Mouse (Mus musculus): ENCODE measurements around the gene Zkscan6. TPM values are rescaled to one million over a fixed set of nuclear protein-coding genes. Genes with fewer than 3 reads are reported as not detected.

Zkscan6 gene
- polyA plus RNA-seq, 1 experiment from 2014 or later, result 14.1 TPM

DNA sequence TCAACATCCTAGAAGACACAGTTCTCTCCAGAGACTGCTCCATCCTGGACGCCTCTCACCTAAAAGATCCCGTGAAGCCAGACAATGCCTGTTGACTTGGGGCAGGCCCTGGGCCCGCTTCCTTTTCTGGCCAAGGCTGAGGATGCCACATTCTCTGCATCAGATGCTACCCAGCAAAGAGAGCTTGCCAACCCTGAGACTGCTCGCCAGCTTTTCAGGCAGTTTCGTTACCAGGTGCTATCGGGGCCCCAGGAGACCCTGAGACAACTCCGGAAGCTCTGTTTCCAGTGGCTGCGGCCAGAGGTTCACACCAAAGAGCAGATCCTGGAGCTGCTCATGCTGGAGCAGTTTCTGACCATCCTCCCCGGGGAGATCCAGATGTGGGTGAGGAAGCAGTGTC, 7.4 kb downstream of the Zkscan6 start:
- ATAC-seq (ENCODE audit: insufficient number of reproducible peaks, low FRiP score, low TSS enrichment, low read depth), result peak; percentile 19; the same call in 1 of the 2 replicates
- Histone ChIP-seq H3K4me2 (replicated peaks) (no peak overlapping the region), H3K9ac (no peak overlapping the region), H3K4me3 (replicated peaks) (no peak overlapping the region), H3K27ac (replicated peaks) (no peak overlapping the region), H3K4me1 (peaks cover 17% of the 10 kb centered on the region), H3K36me3 (peaks cover 14% of the 10 kb centered on the region; the same call in 1 of the 2 replicates), H3K9me3 (replicated peaks) (no peaks in the 10 kb centered on the region), H3K27me3 (no peaks in the 10 kb centered on the region)
- 92% methylated on average over 9 of the region's 9 CpGs for WGBS

DNA sequence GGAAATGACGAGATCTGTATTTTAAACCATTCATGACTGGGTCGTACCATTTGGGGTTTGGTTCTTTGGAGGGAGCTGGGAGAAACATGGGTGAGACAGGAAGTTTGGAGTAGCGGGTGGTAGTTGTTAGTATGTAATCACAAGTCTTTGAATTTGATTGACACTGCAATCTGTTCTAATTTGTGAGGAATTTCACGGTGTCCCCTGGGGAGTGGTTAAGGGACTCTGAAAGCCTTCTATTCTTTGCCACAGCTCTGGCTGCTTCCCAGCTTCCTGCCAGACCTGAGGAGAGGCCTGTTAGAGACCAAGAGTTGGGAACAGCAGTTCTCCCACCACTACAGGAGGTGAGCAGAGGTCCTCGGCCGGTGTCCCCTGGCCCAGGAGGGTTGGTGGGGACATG, 9.3 kb downstream of the Zkscan6 start:
- Histone ChIP-seq H3K9me3 (replicated peaks) (no peaks in the 10 kb centered on the region), H3K4me1 (peaks cover 17% of the 10 kb centered on the region), H3K9ac (no peak overlapping the region), H3K27ac (replicated peaks) (no peak overlapping the region), H3K4me3 (replicated peaks) (no peak overlapping the region), H3K27me3 (no peaks in the 10 kb centered on the region), H3K4me2 (replicated peaks) (no peak overlapping the region), H3K36me3 (peaks cover 14% of the 10 kb centered on the region; the same call in 1 of the 2 replicates)
- ATAC-seq (ENCODE audit: insufficient number of reproducible peaks, low FRiP score, low TSS enrichment, low read depth), result 0 out of 2 replicates have a peak, but pooled peaks have one; percentile 26
- 18% methylated on average over 6 of the region's 6 CpGs for WGBS

DNA sequence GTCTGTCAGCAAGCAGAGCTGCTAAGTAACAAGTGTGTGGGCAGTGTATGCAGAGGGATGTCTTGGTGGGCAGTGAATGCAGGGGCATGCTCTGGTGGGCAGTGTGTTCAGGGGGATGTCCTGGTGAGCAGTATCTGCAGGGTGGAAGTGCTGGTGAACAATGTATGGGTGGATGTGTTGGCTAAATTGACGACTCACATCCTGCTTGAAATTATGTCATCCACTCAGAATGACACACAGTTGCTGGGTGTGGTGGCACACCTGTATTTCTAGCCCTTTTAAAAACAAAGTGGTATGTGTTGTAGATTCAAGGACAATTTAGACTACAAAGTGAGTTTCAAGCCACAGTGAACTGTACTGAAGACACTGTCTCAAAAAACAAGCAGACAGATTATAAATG, 11.2 kb downstream of the Zkscan6 start:
- ATAC-seq (ENCODE audit: insufficient number of reproducible peaks, low FRiP score, low TSS enrichment, low read depth), result no peak
- Histone ChIP-seq H3K9me3 (replicated peaks) (no peaks in the 10 kb centered on the region), H3K4me3 (replicated peaks) (no peak overlapping the region), H3K36me3 (peaks cover 30% of the 10 kb centered on the region), H3K4me1 (peaks cover 10% of the 10 kb centered on the region), H3K9ac (no peak overlapping the region), H3K27ac (replicated peaks) (no peak overlapping the region), H3K4me2 (replicated peaks) (no peak overlapping the region), H3K27me3 (no peaks in the 10 kb centered on the region)
- WGBS, result 55% methylated on average over 1 of the region's 1 CpGs

DNA sequence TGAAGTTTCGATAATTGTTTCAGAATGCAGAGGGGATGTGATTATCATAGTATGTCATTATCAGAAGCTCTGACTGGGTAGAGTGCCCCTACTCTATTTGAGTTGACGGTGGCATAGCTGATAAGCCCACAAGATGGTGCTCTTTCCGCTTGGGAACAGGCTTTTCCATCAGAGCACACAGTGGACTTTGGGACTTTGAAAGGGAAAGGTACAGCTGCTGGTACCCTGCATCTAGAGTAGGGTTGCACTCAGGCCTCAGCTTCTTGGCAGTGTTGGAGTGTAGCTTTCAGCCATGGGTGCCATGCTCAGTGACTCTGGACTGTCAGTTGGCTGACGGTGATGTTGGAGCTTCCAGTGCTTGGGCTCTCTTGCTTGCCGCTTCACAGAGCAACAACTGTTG, 13.3 kb downstream of the Zkscan6 start:
- Histone ChIP-seq H3K27me3 (no peaks in the 10 kb centered on the region), H3K4me3 (replicated peaks) (no peak overlapping the region), H3K4me1 (peaks cover 10% of the 10 kb centered on the region), H3K36me3 (peaks cover 33% of the 10 kb centered on the region), H3K4me2 (replicated peaks) (no peak overlapping the region), H3K27ac (replicated peaks) (no peak overlapping the region), H3K9me3 (replicated peaks) (no peaks in the 10 kb centered on the region), H3K9ac (no peak overlapping the region)
- 79% methylated on average over 5 of the region's 5 CpGs for WGBS
- ATAC-seq (ENCODE audit: insufficient number of reproducible peaks, low FRiP score, low TSS enrichment, low read depth), result no peak

DNA sequence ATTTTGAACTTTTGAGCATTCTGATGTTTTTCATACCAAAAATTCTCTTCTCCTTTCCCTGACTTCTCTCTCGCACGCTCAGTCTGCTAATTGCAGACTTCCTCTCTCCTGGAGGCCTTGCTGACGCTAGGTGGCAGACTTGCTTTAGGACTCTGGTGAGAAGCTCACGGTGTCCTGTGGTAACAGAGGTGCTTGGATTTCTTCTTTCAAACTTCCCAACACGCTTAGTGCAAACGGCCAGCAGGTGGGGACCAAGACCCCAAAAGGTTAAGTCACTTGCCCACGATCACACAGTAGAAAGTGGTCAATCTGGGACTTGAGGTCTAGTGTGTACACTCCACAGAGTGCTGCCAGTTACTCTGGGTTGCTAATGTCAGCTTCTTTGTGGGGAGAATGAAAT, 13.9 kb downstream of the Zkscan6 start:
- Histone ChIP-seq H3K36me3 (peaks cover 29% of the 10 kb centered on the region), H3K4me1 (peaks cover 6% of the 10 kb centered on the region), H3K27ac (replicated peaks) (no peak overlapping the region), H3K9ac (no peak overlapping the region), H3K27me3 (no peaks in the 10 kb centered on the region), H3K4me3 (replicated peaks) (no peak overlapping the region), H3K4me2 (replicated peaks) (no peak overlapping the region), H3K9me3 (replicated peaks) (no peaks in the 10 kb centered on the region)
- WGBS, result 8% methylated on average over 7 of the region's 7 CpGs
- ATAC-seq (ENCODE audit: insufficient number of reproducible peaks, low FRiP score, low TSS enrichment, low read depth), result 0 out of 2 replicates have a peak, but pooled peaks have one; percentile 15

DNA sequence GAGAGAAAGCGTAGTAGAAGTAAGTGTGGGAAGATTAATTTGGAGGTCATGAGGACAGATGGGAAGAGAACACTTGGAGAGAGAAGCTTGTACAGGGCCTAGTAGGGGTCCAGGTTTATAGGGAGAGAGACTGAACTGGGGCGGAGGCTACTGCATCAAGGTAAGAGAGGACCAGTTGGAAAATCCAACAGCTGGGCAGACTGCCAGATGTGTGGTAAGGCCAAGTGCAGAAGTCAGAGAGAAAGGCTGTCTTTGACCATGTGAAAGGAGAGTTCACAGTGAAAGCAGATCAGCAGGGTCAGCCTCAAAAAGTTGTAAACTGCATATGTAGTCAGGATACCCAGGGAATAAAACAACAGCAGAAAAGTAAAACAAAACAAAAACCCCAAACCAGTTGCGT, 17.6 kb downstream of the Zkscan6 start:
- Histone ChIP-seq H3K27ac (replicated peaks) (no peak overlapping the region), H3K27me3 (no peaks in the 10 kb centered on the region), H3K4me2 (replicated peaks) (no peak overlapping the region), H3K9me3 (replicated peaks) (no peaks in the 10 kb centered on the region), H3K4me3 (replicated peaks) (no peak overlapping the region), H3K9ac (no peak overlapping the region), H3K36me3 (peaks cover 50% of the 10 kb centered on the region), H3K4me1 (no peaks in the 10 kb centered on the region)
- 89% methylated on average over 3 of the region's 3 CpGs for WGBS
- no peak for ATAC-seq (ENCODE audit: insufficient number of reproducible peaks, low FRiP score, low TSS enrichment, low read depth)

DNA sequence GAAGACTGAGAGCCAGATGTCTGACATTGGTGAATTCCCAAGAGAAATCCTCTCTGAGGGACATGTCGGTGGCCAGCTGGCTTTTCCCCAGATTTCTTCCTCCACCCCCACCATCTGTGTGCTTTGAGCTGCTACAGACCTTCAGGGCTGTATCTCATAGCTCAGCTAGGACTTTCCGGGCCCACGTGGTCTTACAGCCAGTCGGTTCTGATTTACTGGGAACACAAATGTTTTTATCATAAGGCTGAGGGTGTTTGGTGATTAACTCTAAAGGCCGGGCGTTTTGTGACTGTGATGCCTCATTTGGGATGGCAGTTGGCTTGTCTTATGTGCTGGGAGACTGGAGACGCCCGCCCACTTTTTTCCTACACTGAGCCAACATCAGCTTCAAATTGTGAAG, 32.0 kb downstream of the Zkscan6 start:
- Histone ChIP-seq H3K4me3 (replicated peaks) (no peak overlapping the region), H3K9ac (no peak overlapping the region), H3K4me2 (replicated peaks) (no peak overlapping the region), H3K27me3 (no peaks in the 10 kb centered on the region), H3K27ac (replicated peaks) (no peak overlapping the region), H3K9me3 (replicated peaks) (no peaks in the 10 kb centered on the region), H3K36me3 (no peaks in the 10 kb centered on the region), H3K4me1 (no peaks in the 10 kb centered on the region)
- WGBS, result 60% methylated on average over 8 of the region's 8 CpGs
- ATAC-seq (ENCODE audit: insufficient number of reproducible peaks, low FRiP score, low TSS enrichment, low read depth), result no peak

DNA sequence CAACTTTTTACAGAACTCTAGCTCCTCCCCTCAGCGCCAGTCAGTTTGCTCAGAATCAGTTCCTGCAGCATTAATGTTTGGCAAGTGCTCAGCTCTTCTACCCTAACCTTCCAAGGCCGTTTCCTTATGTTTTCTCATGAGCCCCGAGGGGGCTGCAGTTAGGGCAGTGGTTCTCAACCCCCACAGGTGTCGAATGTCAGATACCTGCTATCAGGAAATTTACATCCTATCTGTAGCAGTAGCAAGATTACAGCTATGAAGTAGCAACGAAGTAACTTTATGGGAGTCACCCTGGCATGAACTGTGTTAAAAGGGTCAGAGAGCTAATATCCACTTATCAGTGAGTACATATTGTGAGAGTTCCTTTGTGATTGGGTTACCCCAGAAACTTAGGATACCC, 39.5 kb downstream of the Zkscan6 start:
- H3K4me2 ChIP-seq (replicated peaks), result no peak overlapping the region
- no peak overlapping the region for H3K27ac ChIP-seq (replicated peaks)
- no peak overlapping the region for H3K9ac ChIP-seq
- no peaks in the 10 kb centered on the region for H3K9me3 ChIP-seq (replicated peaks)
- no peaks in the 10 kb centered on the region for H3K36me3 ChIP-seq
- no peaks in the 10 kb centered on the region for H3K27me3 ChIP-seq
- no peaks in the 10 kb centered on the region for H3K4me1 ChIP-seq
- no peak overlapping the region for H3K4me3 ChIP-seq (replicated peaks)
- ATAC-seq (ENCODE audit: insufficient number of reproducible peaks, low FRiP score, low TSS enrichment, low read depth), result no peak
- WGBS, result 66% methylated on average over 5 of the region's 5 CpGs

DNA sequence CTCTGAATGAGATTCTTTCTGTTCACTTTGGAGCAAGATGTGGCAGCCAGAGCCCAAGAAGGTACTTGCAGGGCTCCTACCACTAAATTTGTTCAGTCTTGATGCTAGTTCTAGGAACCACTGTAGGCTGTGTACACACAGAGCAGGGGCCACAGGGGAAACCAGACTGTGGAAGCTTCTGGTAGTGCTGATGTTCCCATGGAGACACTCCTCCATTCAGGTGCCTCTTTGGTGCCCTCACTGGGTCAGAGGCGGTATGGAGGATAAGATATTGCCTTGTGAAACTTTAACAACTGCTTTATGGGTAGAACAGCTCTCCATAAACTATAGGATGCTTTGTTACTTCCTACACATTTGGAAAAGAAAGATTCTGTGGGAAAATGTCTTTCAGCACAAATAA, 45.1 kb downstream of the Zkscan6 start:
- Histone ChIP-seq H3K27ac (replicated peaks) (no peak overlapping the region), H3K36me3 (no peaks in the 10 kb centered on the region), H3K4me3 (replicated peaks) (no peak overlapping the region), H3K9me3 (replicated peaks) (no peaks in the 10 kb centered on the region), H3K9ac (no peak overlapping the region), H3K4me1 (no peaks in the 10 kb centered on the region), H3K4me2 (replicated peaks) (no peak overlapping the region), H3K27me3 (no peaks in the 10 kb centered on the region)
- 22% methylated on average over 1 of the region's 1 CpGs for WGBS
- no peak for ATAC-seq (ENCODE audit: insufficient number of reproducible peaks, low FRiP score, low TSS enrichment, low read depth)

DNA sequence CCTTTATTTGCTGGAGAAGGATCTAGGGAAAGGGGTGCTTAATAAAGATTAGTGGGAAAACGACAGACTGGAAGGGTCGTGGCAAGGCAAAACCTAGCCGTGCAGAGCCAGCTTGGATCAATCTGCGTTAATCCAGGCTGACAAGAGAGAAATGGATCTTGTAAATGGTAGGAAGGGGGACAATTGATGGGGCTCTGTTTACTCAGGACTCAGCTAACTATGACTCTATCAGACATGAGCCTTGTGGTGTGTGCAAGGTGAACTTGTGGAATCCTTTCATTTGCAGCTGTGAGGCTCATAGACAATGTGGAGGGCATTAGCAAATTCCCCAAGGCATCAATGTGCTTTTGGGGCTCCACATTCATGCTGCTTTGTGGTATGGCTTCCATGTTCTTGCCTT, 54.5 kb downstream of the Zkscan6 start:
- Histone ChIP-seq H3K27ac (replicated peaks) (no peak overlapping the region), H3K9ac (no peak overlapping the region), H3K9me3 (replicated peaks) (no peaks in the 10 kb centered on the region), H3K27me3 (no peaks in the 10 kb centered on the region), H3K36me3 (no peaks in the 10 kb centered on the region), H3K4me3 (replicated peaks) (no peak overlapping the region), H3K4me1 (no peaks in the 10 kb centered on the region), H3K4me2 (replicated peaks) (no peak overlapping the region)
- 45% methylated on average over 4 of the region's 4 CpGs for WGBS
- ATAC-seq (ENCODE audit: insufficient number of reproducible peaks, low FRiP score, low TSS enrichment, low read depth), result no peak

DNA sequence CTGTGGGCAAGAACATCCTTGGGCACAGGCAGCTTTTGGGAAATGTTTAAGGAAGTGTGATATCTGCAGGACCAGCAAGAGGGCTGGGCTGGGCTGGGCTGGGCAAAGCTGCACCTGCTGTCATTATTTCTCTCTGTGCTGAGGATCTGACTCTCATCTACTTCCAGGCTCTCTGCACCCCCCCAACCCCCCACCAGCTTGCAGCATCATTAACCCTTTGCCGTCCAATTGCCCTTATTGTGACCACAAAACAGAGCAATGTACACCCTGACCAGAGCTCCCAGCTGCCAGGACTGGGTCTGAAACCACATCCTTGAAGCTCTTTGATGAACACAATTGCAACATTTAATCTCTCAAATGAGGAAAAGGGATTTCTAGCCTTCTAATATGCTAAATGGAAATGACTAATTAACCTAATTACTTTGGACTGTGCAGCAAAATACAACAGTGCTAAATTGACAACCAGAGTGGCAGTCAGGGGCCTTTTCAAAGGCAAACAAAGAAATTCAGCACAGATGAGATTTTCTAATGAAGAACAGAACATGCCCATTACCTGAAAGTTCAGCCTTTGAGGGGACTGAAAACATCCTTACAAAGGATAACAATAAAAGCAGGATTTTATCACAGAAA, 70.3 kb downstream of the Zkscan6 start:
- no peak for ATAC-seq (ENCODE audit: insufficient number of reproducible peaks, low FRiP score, low TSS enrichment, low read depth)
- H3K27me3 ChIP-seq, result no peaks in the 10 kb centered on the region
- no peaks in the 10 kb centered on the region for H3K4me1 ChIP-seq
- H3K4me3 ChIP-seq (replicated peaks), result no peak overlapping the region
- 46% methylated on average over 1 of the region's 1 CpGs for WGBS
- no peak overlapping the region for H3K27ac ChIP-seq (replicated peaks)
- no peak overlapping the region for H3K9ac ChIP-seq
- H3K4me2 ChIP-seq (replicated peaks), result no peak overlapping the region
- no peaks in the 10 kb centered on the region for H3K36me3 ChIP-seq
- H3K9me3 ChIP-seq (replicated peaks), result no peaks in the 10 kb centered on the region

All from embryonic facial prominence, embryonic 15.5 days (tissue).